Mouse (Mus musculus) intestine, postnatal 0 days (tissue): Measurements from ENCODE around the gene Otos. TPM values are rescaled to one million over a fixed set of nuclear protein-coding genes. Genes with fewer than 3 reads are reported as not detected.

Experiments used
- ATAC-seq: fragments of 200-750 bp; cut with Nextera tagmentation; 2 replicates; pipeline ENCODE4 v1.8.0; 2017; ENCODE audit warnings: mild to moderate bottlenecking, moderate TSS enrichment, moderate library complexity
- H3K27ac ChIP-seq: fragments of 300-500 bp; sonication (generic); 2 replicates; pipeline ENCODE4 v1.5.1; 2014; ENCODE audit warnings: mild to moderate bottlenecking, low read depth, low read length, moderate library complexity
- H3K27me3 ChIP-seq: fragments of 300-500 bp; sonication (generic); replicated peaks from 2 replicates; pipeline ENCODE4 v1.6.1; 2014; ENCODE audit warnings: low read length, mixed read lengths; ENCODE audit not compliant: control insufficient read depth, insufficient read depth
- H3K36me3 ChIP-seq: fragments of 300-500 bp; sonication (generic); 2 replicates; pipeline ENCODE4 v1.6.1; 2014; ENCODE audit warnings: mild to moderate bottlenecking, moderate library complexity; ENCODE audit not compliant: control insufficient read depth, insufficient read depth
- H3K4me1 ChIP-seq: fragments of 300-500 bp; sonication (generic); replicated peaks from 2 replicates; pipeline ENCODE4 v1.6.1; 2014; ENCODE audit warnings: antibody characterized with exemption, low read length, mixed read lengths; ENCODE audit not compliant: control insufficient read depth, insufficient read depth
- H3K4me2 ChIP-seq: fragments of 300-500 bp; sonication (generic); replicated peaks from 2 replicates; pipeline ENCODE4 v1.6.1; 2014; ENCODE audit warnings: low read depth, mild to moderate bottlenecking, moderate library complexity
- H3K4me3 ChIP-seq: fragments of 300-500 bp; sonication (generic); 2 replicates; pipeline ENCODE4 v1.5.1; 2014; ENCODE audit warnings: low read depth, low read length
- H3K9ac ChIP-seq: fragments of 300-500 bp; sonication (generic); 2 replicates; pipeline ENCODE4 v1.6.1; 2014; ENCODE audit warnings: mild to moderate bottlenecking, low read depth, low read length
- H3K9me3 ChIP-seq: fragments of 300-500 bp; sonication (generic); 2 replicates; pipeline ENCODE4 v1.6.1; 2016; ENCODE audit warnings: mixed run types; ENCODE audit not compliant: control insufficient read depth
- CTCF ChIP-seq: sonication (generic); IDR thresholded peaks from 2 replicates; pipeline ENCODE4 v1.5.1; 2016; ENCODE audit warnings: low read depth, mild to moderate bottlenecking, control low read depth, antibody characterized with exemption, moderate library complexity
- WGBS: fragments of 180-500 bp; shearing (Covaris S2); extraction: QIAGEN DNeasy Blood & Tissue Kit; methylation state at CpG from one replicate; pipeline ENCODE4 v1.1.7; 2014; 5-methylcytosine and 5-hydroxymethylcytosine counted together
- polyA plus RNA-seq: library from polyadenylated mRNA; unstranded; fragments of >200 nt; fragmentation: Nextera tagmentation; extraction: Ambion mirVana; gene quantifications from 2 replicates; pipeline ENCODE4 v1.2.1, GENCODE M21; 2015

Otos gene
- polyA plus RNA-seq, 1 experiment from 2014 or later: not detected

- Histone ChIP-seq H3K4me1 (no peaks in the 10 kb centered on the region), H3K9ac (no peak overlapping the region), H3K4me2 (no peak overlapping the region), H3K36me3 (no peaks in the 10 kb centered on the region), H3K9me3 (no peaks in the 10 kb centered on the region), H3K27me3 (no peaks in the 10 kb centered on the region), H3K27ac (no peak overlapping the region), H3K4me3 (no peak overlapping the region)
- ATAC-seq: no peak
- TF ChIP-seq CTCF: no peak
- WGBS: 83% methylated on average over 3 of the region's 3 CpGs
Observed at GRCm38 (mm10) chr1:92669430-92669829, 20.8 kb upstream of the Otos start.

GRCm38 (mm10) chr1:92667106-92667505 is 18.5 kb upstream of the Otos start:
- Histone ChIP-seq H3K4me3 (no peak overlapping the region), H3K27ac (no peak overlapping the region), H3K4me2 (no peak overlapping the region), H3K4me1 (no peaks in the 10 kb centered on the region), H3K9ac (no peak overlapping the region), H3K27me3 (no peaks in the 10 kb centered on the region), H3K9me3 (no peaks in the 10 kb centered on the region), H3K36me3 (no peaks in the 10 kb centered on the region)
- no peak for ATAC-seq
- 81% methylated on average over 6 of the region's 6 CpGs for WGBS
- TF ChIP-seq CTCF: no peak

- Histone ChIP-seq H3K27me3 (no peaks in the 10 kb centered on the region), H3K4me3 (no peak overlapping the region), H3K4me1 (no peaks in the 10 kb centered on the region), H3K9me3 (no peaks in the 10 kb centered on the region), H3K27ac (no peak overlapping the region), H3K4me2 (no peak overlapping the region), H3K36me3 (no peaks in the 10 kb centered on the region), H3K9ac (no peak overlapping the region)
- 45% methylated on average over 5 of the region's 5 CpGs for WGBS
- TF ChIP-seq CTCF: no peak
- ATAC-seq: no peak
Observed at GRCm38 (mm10) chr1:92659392-92659791, 10.8 kb upstream of the Otos start.

GRCm38 (mm10) chr1:92657025-92657820 is 8.6 kb upstream of the Otos start:
- H3K27ac ChIP-seq: no peak overlapping the region
- no peaks in the 10 kb centered on the region for H3K27me3 ChIP-seq
- no peak for TF ChIP-seq CTCF
- H3K4me3 ChIP-seq: no peak overlapping the region
- H3K9me3 ChIP-seq: no peaks in the 10 kb centered on the region
- H3K36me3 ChIP-seq: no peaks in the 10 kb centered on the region
- H3K9ac ChIP-seq: no peak overlapping the region
- ATAC-seq: no peak
- H3K4me1 ChIP-seq: no peaks in the 10 kb centered on the region
- H3K4me2 ChIP-seq: no peak overlapping the region
- 73% methylated on average over 11 of the region's 11 CpGs for WGBS

GRCm38 (mm10) chr1:92654676-92655075 is 6.0 kb upstream of the Otos start:
- Histone ChIP-seq H3K27ac (no peak overlapping the region), H3K4me2 (no peak overlapping the region), H3K4me1 (no peaks in the 10 kb centered on the region), H3K4me3 (no peak overlapping the region), H3K9ac (no peak overlapping the region), H3K36me3 (no peaks in the 10 kb centered on the region), H3K9me3 (no peaks in the 10 kb centered on the region), H3K27me3 (no peaks in the 10 kb centered on the region)
- WGBS: 52% methylated on average over 2 of the region's 2 CpGs
- no peak for ATAC-seq
- no peak for TF ChIP-seq CTCF

- no peak for TF ChIP-seq CTCF
- Histone ChIP-seq H3K27me3 (no peaks in the 10 kb centered on the region), H3K36me3 (no peaks in the 10 kb centered on the region), H3K4me1 (no peaks in the 10 kb centered on the region), H3K4me2 (no peak overlapping the region), H3K9me3 (no peaks in the 10 kb centered on the region), H3K27ac (no peak overlapping the region), H3K4me3 (no peak overlapping the region), H3K9ac (no peak overlapping the region)
- 94% methylated on average over 3 of the region's 3 CpGs for WGBS
- ATAC-seq: no peak
Observed at GRCm38 (mm10) chr1:92653179-92653578, 4.5 kb upstream of the Otos start.

GRCm38 (mm10) chr1:92651467-92651866 is 2.8 kb upstream of the Otos start:
- H3K27me3 ChIP-seq: no peaks in the 10 kb centered on the region
- H3K4me3 ChIP-seq: no peak overlapping the region
- H3K4me2 ChIP-seq: no peak overlapping the region
- WGBS: 73% methylated on average over 3 of the region's 3 CpGs
- H3K9me3 ChIP-seq: no peaks in the 10 kb centered on the region
- no peaks in the 10 kb centered on the region for H3K36me3 ChIP-seq
- H3K4me1 ChIP-seq: no peaks in the 10 kb centered on the region
- no peak overlapping the region for H3K9ac ChIP-seq
- H3K27ac ChIP-seq: no peak overlapping the region
- no peak for ATAC-seq
- TF ChIP-seq CTCF: no peak
